Mouse (Mus musculus): ENCODE data around the gene Ifitm7. TPM values are rescaled to one million over a fixed set of nuclear protein-coding genes. Genes with fewer than 3 reads are reported as not detected.

Gene Ifitm7
- 0.70 and 1.1 TPM in 2 replicates for polyA plus RNA-seq (2012; rRNA removed)

DNA sequence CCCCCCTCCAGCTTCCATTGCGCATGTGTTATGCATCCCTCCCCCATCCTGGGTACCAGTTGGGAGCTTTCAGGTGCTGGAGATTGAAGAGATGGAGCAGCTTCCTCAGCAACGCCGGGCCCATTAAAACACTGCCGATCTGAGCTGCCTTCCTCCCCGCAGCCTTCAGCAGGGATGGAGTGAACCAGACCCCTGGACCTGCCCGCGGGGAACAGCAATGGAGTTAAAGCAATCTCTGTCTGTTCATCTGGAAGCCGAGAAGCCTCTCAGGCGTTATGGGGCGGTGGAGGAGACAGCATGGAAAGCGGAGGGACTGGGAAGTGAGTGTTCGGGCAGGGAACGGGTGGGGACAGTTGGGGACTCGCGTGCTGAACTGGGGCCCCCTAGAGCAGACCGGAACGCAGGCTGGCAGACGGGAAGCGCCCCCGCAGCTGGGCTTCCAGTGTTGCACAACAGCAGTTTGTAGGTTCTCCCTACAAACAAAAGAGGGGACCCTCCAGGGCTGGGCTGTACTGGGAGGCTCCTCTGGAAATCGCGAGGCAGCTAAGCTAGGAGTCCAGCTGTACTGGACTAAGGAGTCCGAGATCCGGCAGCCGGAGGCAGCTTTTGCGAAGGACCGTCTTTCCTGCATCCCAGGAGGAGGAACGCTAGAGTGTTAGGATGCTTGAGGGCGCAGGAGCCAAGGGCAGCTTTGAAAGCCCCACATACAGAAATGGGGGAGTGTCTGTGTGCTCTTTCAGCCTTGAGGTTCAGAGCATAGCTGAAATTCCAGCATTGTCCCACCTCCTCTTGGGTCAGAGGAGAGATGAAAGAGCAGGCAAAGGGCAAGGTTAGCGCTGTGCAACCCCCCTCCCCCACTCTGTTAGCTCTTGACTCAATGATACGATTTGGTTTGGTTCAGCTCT is at the start of gene Ifitm7, which contains the start of gene 2900011O08Rik:
Gene Ifitm7 (minus strand): TSS at position 315 of the 905 bp plus-strand sequence.
Gene 2900011O08Rik (plus strand): TSS at position 31 of the 905 bp plus-strand sequence.
- peak within 1 kb of the TSS; percentile 75 for H3K4me3 ChIP-seq (replicated peaks; ENCODE audit: insufficient read depth, low read depth, low read length)
- TF ChIP-seq CTCF (IDR thresholded peaks at IDR 0.05; ENCODE audit: borderline replicate concordance, insufficient read depth, low read depth, low read length) (no peak), POLR2A (IDR thresholded peaks at IDR 0.05; ENCODE audit: borderline replicate concordance, insufficient read depth, low read length) (peak; percentile 76; the same call in 1 of the 2 replicates)
- peak within 1 kb of the TSS; percentile 68 for H3K27ac ChIP-seq (ENCODE audit: insufficient read depth, low read length)
- DNase-seq, result peak; percentile 76 to 79
- H3K4me1 ChIP-seq (ENCODE audit: control insufficient read depth, insufficient read depth, low read length), result peaks cover 5% of the 10 kb centered on the region; the same call in 1 of the 2 replicates
- no peaks in the 10 kb centered on the region for H3K27me3 ChIP-seq (ENCODE audit: control insufficient read depth, insufficient read depth, low read length)
- WGBS, result under 1% methylated on average over 31 of the region's 31 CpGs

DNA sequence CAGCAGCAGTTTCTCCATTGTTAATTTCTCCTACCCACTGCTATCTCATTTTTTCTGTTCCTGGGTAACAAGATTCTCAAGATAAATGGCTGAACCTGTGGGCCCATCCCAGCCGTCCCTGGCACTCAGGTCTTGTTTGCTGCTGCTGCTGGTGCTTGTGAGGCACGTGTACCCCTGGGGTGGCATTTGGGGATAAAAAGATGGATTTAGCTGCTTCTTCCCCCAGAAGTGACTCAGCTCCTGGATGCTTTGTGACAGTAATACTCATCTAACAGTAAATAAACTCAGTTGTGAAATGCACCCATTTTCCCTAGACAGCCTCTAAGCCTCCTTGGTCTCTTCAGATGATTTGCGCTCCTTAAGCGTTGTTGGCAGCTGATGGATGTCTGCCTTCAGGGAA is 46.4 kb upstream of the Ifitm7 start:
- 91% methylated on average over 4 of the region's 4 CpGs for WGBS
- no peak overlapping the region for H3K27ac ChIP-seq (ENCODE audit: insufficient read depth, low read length)
- DNase-seq, result peak in 1 of 2 experiments; percentile 3
- no peak overlapping the region for H3K4me3 ChIP-seq (replicated peaks; ENCODE audit: insufficient read depth, low read depth, low read length)
- no peaks in the 10 kb centered on the region; the same call in 1 of the 2 replicates for H3K4me1 ChIP-seq (ENCODE audit: control insufficient read depth, insufficient read depth, low read length)
- TF ChIP-seq POLR2A (IDR thresholded peaks at IDR 0.05; ENCODE audit: borderline replicate concordance, insufficient read depth, low read length) (no peak), CTCF (IDR thresholded peaks at IDR 0.05; ENCODE audit: borderline replicate concordance, insufficient read depth, low read depth, low read length) (no peak)
- H3K27me3 ChIP-seq (ENCODE audit: control insufficient read depth, insufficient read depth, low read length), result no peaks in the 10 kb centered on the region

DNA sequence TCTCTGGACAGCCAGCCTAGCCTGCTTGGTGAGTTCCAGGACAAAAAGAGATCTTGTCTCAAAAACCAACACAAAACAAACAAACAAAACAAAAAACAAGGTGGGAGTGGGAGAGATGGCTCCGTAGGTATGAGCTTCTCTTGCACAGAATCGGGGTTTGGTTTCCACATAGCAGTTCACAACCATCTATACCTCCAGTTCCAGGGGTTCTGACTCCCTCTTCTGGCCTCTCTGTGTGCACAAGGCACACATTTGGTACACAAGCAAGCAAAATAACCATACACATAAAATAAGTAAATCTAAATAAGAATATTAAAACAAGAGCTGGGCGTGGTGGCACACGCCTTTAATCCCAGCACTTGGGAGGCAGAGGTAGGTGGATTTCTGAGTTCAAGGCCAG is 44.0 kb upstream of the Ifitm7 start:
- 85% methylated on average over 4 of the region's 4 CpGs for WGBS
- no peak for DNase-seq
- TF ChIP-seq CTCF (IDR thresholded peaks at IDR 0.05; ENCODE audit: borderline replicate concordance, insufficient read depth, low read depth, low read length) (no peak), POLR2A (IDR thresholded peaks at IDR 0.05; ENCODE audit: borderline replicate concordance, insufficient read depth, low read length) (no peak)
- H3K4me1 ChIP-seq (ENCODE audit: control insufficient read depth, insufficient read depth, low read length), result no peaks in the 10 kb centered on the region; the same call in 1 of the 2 replicates
- no peak overlapping the region for H3K4me3 ChIP-seq (replicated peaks; ENCODE audit: insufficient read depth, low read depth, low read length)
- no peaks in the 10 kb centered on the region for H3K27me3 ChIP-seq (ENCODE audit: control insufficient read depth, insufficient read depth, low read length)
- no peak overlapping the region for H3K27ac ChIP-seq (ENCODE audit: insufficient read depth, low read length)

DNA sequence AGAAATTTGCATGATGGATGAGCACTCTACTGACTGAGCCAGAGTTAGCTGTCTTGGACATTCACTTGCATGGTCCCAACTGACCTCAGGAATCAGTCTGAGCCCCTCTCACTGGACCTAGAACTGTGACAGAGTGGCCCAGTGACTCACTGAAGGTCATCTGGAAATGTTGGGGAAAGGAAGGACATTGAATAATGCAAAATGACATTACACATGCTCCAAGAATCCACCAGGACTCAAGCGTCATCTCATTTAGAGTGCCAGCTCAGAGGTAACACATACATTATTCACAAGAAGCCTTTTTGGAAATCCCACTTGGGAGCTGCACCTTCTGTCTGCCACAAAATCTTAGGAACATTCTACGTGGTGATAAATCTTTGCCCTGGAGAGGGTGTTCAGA is 43.2 kb upstream of the Ifitm7 start:
- TF ChIP-seq POLR2A (IDR thresholded peaks at IDR 0.05; ENCODE audit: borderline replicate concordance, insufficient read depth, low read length) (no peak), CTCF (IDR thresholded peaks at IDR 0.05; ENCODE audit: borderline replicate concordance, insufficient read depth, low read depth, low read length) (no peak)
- H3K4me1 ChIP-seq (ENCODE audit: control insufficient read depth, insufficient read depth, low read length), result no peaks in the 10 kb centered on the region; the same call in 1 of the 2 replicates
- WGBS, result 74% methylated on average over 2 of the region's 2 CpGs
- H3K27me3 ChIP-seq (ENCODE audit: control insufficient read depth, insufficient read depth, low read length), result no peaks in the 10 kb centered on the region
- no peak for DNase-seq
- no peak overlapping the region for H3K4me3 ChIP-seq (replicated peaks; ENCODE audit: insufficient read depth, low read depth, low read length)
- H3K27ac ChIP-seq (ENCODE audit: insufficient read depth, low read length), result no peak overlapping the region

DNA sequence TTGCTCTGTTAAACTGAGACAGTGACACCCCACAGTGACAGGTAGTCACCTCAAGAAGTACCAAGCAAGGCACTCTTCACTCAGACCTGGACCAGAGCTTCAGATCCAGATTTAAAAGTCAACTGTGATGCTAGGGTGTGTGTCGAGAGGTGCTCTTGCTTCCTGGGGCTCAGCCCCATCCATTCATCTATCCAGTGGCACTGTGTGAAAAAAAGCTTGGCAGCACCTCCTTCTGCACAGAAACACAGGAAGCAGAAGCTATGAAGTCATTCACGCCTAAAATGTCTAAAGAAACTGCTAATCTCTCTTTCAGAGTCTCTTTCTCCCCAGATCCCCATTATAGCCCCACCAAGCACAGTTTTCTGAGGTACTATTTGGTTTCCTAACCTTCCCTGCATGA is 42.4 kb upstream of the Ifitm7 start:
- H3K4me3 ChIP-seq (replicated peaks; ENCODE audit: insufficient read depth, low read depth, low read length), result no peak overlapping the region
- H3K4me1 ChIP-seq (ENCODE audit: control insufficient read depth, insufficient read depth, low read length), result no peaks in the 10 kb centered on the region; the same call in 1 of the 2 replicates
- H3K27me3 ChIP-seq (ENCODE audit: control insufficient read depth, insufficient read depth, low read length), result no peaks in the 10 kb centered on the region
- no peak for DNase-seq
- no peak overlapping the region for H3K27ac ChIP-seq (ENCODE audit: insufficient read depth, low read length)
- TF ChIP-seq POLR2A (IDR thresholded peaks at IDR 0.05; ENCODE audit: borderline replicate concordance, insufficient read depth, low read length) (no peak), CTCF (IDR thresholded peaks at IDR 0.05; ENCODE audit: borderline replicate concordance, insufficient read depth, low read depth, low read length) (no peak)
- WGBS, result 53% methylated on average over 2 of the region's 2 CpGs

DNA sequence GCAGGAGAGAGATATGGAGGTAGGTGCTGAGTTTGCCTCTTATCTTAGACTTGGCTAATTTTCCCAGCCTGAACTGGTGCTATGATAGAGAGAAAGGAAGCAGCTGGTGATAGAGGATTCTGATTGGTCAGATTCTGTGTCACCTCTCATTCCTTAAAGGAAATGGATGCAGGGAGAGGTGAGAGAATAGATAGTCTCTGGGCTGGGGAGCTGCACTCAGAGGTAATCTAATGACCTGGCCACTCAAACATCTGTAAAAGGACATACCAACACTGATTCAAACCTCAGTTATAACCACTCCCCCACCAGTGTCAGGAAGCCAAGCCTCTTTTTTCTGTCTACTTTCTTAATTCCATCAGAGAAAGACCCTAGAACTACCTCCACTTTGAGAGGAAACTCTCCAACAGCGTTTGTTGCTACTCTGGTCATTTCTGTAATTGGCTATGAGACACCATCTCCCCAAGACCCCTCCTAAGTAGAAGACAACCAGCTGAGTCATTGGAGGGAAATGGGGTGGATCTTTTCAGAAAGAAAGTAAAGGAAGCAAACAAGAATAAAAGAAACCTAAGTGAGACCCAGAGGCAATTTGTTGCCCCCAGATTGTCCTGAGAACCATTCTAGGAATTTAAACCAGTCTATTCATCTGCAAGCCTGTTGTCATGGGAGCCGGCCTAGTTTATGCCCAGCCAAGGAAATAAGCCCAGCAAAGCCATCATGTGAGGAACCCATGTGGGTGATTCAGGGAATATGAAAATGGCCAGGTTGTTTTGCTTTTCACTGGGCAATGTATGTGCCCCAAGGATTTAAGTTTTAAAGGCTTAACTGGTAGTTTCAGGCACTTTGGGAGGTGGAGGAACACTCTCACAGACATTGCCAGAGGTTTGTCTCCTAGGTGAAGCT is 38.7 kb upstream of the Ifitm7 start:
- H3K27me3 ChIP-seq (ENCODE audit: control insufficient read depth, insufficient read depth, low read length), result no peaks in the 10 kb centered on the region
- TF ChIP-seq POLR2A (IDR thresholded peaks at IDR 0.05; ENCODE audit: borderline replicate concordance, insufficient read depth, low read length), result no peak
- TF ChIP-seq CTCF (IDR thresholded peaks at IDR 0.05; ENCODE audit: borderline replicate concordance, insufficient read depth, low read depth, low read length), result no peak
- H3K27ac ChIP-seq (ENCODE audit: insufficient read depth, low read length), result no peak overlapping the region
- no peak for DNase-seq
- H3K4me1 ChIP-seq (ENCODE audit: control insufficient read depth, insufficient read depth, low read length), result no peaks in the 10 kb centered on the region; the same call in 1 of the 2 replicates
- no peak overlapping the region for H3K4me3 ChIP-seq (replicated peaks; ENCODE audit: insufficient read depth, low read depth, low read length)
- WGBS, result 48% methylated on average over 2 of the region's 2 CpGs

DNA sequence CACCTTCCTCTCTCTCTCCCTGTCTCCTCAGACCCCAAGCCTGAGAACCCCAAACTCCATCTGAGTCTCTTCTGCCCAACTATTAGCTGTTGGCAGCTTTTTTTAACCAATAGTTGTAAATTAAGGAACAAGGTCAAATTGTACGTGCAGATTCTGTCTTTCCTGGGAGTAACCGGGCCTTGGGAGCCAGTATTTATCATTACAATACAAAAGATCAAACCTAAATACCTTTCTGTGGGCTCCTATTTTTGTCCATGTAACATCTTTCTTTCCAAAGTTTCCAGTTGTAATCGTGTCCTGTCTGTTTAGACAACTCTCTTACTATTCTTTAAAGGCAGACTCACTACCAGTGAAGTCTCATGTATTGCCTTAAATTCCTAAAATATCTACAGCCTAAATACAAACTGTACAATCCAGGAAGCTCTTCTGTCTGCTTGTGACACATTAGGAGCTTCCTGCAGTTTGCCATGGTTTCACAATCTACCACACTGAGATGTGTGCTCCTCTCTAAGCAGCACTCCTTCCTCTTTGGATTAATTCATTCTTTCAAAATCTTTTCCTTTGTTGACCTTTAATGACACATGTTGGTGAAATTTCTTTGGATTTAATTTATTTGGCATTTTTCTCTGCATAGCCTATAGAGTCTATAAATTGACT is 34.6 kb upstream of the Ifitm7 start:
- Histone ChIP-seq H3K4me1 (ENCODE audit: control insufficient read depth, insufficient read depth, low read length) (no peaks in the 10 kb centered on the region), H3K27ac (ENCODE audit: insufficient read depth, low read length) (no peak overlapping the region), H3K4me3 (replicated peaks; ENCODE audit: insufficient read depth, low read depth, low read length) (no peak overlapping the region), H3K27me3 (ENCODE audit: control insufficient read depth, insufficient read depth, low read length) (no peaks in the 10 kb centered on the region)
- TF ChIP-seq CTCF (IDR thresholded peaks at IDR 0.05; ENCODE audit: borderline replicate concordance, insufficient read depth, low read depth, low read length) (no peak), POLR2A (IDR thresholded peaks at IDR 0.05; ENCODE audit: borderline replicate concordance, insufficient read depth, low read length) (no peak)
- WGBS, result 84% methylated on average over 3 of the region's 3 CpGs
- no peak for DNase-seq

Measured in cerebellum, adult 2 months (tissue).